Mouse (Mus musculus): ENCODE data around the gene Hoxd9.

The Hoxd9 gene

DNA sequence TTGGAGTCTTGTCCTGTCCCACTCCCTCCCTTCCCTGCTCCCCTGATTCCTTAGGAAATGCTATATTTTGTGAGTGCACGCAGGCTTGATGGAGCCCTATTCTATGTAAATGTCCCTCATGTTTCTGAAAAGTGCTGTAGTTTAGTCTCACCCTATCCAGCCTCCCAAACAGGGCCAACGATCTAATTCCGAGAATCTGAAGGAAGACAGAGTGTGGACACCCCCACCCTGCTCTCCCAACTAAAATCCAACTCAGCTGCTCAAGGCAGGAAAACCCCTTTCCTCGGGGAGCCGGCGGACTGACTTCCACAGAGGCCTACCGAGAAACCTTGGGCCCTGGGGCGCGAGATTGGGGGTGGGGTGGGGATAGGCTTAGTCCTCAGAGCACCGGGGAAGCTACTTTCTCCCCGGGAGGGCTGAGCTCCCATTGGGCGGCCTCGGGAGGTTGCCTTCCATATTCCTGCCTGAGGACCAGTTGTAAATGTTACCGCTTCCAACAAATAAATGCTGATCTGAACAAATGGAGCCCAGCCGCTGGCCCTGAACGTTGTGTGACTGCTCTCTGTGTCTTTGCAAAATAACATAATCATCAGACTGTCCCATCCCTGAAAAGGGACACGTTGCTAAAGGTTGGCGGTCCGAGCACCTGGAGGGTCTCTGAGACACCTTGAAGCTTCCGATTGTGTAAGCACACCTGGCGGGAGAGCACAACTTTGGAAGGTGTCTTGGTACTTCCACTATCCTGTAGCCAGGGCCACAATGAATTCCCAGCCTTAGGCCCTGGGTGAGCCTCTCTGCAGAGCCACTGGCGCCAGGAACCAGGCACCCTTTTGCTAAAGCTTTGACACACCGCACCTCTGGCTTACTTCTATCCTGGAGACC is 2.4 kb downstream of the Hoxd9 start:
- DNase-seq: no peak

DNA sequence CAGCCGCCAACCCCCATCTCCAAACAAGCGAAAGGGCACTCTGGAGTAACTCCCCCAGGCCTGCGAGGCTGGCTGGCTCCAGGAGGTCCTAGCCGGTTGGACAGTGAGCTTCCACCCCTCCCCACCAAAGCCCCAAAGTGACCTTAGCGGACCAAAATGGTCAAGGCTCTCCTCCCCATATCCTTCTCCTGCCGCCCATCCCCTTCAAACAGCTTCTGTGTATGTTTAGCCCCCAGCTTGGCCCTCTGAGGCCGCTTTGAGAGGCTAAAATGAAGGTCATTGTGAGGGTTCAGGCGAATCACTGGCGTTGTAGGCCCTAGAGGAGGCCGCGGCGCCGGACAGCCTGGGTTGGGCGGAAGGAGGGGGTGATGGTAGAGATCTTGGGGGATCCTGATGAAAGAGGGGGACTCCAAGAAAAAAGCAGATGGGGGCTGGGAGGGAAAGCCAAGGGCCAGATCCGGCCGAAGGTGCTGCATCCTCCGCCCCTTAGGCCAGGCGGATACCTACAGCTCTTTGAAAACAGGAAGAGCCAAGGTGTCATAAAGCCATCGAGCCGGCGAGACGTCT is 3.1 kb downstream of the Hoxd9 start:
- no peak for DNase-seq

DNA sequence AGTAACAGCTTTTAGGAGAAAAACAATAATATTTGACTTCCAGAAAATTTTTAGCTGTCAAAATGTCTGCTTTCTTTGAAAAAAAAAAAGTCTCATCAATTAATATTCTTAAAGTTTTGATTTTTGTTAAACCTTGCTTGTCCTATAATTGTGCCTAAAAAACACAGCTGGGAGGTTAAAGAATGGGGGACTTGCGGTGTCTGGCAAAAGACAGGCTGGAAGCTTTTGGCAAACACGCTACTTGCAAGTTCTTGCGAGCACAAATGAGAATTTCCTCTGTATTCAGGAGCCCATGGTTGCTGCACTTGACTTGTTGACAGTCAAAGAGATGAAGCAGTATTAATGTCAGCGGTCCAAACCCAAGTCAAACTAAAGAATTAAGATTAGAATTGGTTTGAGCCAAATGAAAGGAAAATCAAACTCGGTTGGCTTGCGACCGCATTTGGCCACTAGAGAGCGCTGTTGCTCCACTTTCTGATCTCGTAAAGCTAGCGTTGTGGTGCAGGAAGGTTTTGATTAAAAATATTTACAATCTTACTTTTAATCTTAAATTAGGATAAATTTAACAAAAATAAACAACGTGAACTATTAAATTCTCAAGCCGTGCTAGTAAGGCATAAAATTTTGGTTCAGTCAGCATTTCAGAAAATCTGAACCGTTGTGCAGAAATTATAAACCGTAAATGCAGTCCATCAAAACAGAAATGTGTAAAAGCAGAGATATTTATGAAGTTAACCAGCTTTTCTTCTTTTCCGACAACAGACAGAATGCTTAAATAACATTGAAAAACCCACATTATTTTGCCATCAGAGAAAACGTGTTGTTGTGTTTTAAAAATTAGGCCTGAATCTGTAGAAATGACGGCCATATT is 4.7 kb downstream of the Hoxd9 start:
- DNase-seq: peak in 1 of 2 experiments; percentile 66

DNA sequence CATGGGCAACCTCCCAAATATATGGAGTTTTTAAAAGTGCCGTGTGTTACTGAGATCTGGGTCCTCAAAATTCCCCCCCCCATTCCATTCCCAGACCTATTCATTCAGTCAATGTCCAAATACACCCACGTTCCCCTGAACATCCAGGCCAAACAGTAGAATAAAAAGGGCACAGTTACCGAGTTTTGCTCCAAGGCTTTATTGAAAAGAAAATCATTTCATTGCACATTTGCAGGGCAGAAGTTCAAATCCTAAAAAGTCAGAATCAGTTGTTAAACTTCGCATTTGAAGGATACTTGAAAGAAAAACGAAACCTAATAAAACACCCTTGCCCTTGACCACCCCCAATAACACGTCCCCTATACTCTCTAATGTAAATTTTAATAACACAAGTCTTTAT is 5.3 kb downstream of the Hoxd9 start:
- DNase-seq: no peak

DNA sequence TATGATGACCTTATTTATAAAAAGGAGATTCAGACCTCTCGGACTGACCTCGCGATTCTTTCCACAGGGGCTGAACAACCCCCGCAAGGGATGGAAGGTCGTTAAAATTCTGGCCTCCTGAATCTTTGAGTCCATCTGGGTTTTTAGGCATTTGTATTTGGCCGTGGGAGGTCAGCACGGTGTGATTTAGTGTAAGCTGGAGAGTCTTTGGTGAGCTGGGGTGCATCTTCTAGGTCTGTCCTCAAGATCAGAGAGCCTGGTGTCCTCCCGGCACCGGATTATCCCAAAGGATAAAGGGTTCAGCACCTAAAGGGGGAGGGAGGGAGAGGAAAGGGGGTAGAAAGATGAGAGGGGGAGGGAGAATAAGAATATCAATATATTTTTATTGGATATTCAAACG is 5.8 kb downstream of the Hoxd9 start:
- no peak for DNase-seq

DNA sequence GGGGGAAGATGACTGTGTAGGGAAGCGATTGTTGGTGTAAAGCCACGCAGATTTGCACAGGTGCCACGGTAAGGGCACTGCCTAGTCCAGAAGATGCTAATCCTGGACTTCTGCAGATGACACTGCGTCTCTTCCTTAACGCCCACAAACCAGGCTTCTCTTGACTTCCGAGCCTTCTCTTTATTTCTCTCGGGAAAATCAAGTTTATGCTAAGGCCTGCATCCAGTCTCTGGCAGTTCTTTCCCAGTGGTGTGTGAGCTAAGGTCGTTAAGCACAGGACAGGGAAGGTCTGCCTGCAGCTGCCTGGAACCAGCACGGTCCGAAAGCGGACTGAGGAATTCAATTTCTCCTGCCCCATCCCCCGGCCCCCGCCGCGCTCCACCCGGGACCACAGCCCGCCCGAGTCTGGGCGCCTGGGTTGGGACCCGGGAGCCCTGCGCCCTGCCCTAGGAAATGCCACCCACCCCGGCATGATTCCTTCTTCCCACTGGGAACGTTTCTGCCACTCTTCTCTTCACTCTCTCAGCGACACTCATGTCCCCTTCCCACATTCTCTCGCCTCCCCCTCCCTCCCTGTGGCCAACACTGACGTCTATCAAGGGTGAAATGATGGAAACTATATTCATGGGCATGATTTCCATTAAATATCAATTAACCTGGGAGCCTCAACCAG is 6.3 kb downstream of the Hoxd9 start:
- no peak for DNase-seq

DNA sequence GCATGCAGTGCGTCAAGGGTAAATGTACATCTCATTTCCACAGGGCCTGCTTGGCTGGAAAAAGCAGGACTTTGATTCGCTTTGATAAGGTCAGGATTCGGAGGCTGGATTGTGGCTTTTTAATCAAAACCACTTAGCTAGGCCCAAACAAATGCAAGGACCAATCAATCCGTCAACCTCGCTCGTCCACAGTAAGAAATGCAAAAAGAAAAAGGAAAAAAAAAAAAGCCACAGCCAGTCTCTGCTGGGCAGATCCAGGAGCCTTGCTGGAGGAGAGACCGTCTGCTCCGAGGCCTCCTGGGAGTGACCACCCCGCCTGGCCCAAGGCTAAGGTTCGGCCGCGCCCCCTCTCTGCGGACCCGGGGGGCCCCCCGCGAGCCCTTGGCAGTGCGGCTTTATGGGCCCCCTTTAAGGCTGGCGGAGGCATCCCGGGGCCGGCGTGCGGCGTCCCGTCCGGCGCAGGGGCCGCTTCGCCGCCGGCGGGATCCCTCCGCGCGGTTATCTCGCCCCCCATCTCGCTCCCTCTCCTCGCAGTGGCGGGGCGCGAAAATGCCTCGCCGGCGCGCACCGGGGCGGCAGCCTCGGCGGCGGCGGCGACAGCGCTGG is 7.0 kb downstream of the Hoxd9 start, which contains the start of gene Hoxd8:
Gene Hoxd8 (plus strand): TSS at position 223 of the 606 bp plus-strand sequence.
- DNase-seq: no peak

DNA sequence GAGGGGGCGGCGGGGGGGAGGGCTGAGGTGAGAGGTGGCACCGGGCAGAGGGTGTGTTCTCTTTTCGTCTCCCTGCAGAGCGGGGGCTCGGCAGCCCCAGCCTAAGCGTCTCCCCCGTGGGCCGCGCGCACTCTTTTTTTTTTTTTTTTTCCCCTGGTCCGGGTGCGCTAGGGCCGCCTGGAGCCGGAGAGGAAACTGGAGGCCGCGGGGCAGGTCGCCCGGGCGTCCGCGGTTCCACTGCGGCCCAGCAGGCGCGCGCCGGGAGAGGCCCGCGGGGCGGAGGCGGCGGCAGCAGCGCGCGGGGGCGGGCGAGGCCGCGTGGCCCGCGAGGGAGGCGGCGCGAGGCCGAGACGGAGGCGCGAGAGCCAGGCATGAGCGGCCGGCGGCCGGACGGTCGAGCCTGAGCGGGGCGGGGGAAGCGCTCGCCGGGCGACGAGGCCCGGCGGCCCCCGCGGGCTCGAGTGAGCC is 7.5 kb downstream of the Hoxd9 start:
- DNase-seq: no peak

DNA sequence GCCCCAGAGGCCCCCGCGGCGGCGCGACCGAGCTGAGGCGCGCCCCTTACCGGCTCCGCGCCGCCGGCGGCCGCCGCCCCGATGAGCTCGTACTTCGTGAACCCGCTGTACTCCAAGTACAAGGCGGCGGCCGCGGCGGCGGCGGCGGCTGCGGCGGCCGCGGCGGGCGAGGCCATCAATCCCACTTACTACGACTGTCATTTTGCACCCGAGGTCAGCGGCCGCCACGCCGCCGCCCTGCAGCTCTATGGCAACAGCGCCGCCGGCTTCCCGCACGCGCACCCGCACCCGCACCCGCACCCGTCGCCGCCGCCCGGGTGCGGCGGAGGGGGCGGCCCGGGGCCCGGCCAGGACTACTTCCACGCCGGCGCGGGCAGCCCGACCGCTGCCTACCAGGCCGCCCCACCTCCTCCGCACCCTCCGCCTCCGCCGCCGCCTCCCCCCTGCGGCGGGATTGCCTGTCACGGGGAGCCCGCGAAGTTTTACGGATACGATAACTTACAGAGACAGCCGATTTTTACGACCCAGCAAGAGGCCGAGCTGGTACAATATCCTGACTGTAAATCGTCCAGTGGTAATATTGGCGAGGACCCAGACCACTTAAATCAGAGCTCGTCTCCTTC is 8.1 kb downstream of the Hoxd9 start:
- no peak for DNase-seq

DNA sequence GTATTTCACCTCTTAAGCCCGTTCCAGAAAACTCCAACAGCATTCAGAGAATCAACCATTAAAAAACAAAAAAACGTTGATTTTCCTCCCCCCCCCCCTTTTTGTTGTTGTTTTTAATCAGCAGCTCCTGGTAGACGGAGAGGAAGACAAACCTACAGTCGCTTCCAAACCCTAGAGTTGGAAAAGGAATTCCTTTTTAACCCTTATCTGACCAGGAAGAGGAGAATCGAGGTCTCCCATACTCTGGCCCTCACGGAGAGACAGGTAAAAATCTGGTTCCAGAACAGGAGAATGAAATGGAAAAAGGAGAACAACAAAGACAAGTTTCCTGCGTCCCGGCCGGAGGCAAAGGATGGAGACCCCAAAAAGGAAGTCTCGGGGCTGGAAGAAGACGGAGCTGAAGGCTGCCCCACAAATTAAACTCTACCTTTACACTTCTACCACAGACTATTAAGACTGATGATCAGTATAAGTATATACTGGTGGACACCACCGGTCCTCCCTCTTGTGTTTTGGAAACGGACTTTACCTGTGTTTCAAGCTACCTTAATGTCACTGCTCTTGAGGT is 8.9 kb downstream of the Hoxd9 start:
- no peak for DNase-seq

DNA sequence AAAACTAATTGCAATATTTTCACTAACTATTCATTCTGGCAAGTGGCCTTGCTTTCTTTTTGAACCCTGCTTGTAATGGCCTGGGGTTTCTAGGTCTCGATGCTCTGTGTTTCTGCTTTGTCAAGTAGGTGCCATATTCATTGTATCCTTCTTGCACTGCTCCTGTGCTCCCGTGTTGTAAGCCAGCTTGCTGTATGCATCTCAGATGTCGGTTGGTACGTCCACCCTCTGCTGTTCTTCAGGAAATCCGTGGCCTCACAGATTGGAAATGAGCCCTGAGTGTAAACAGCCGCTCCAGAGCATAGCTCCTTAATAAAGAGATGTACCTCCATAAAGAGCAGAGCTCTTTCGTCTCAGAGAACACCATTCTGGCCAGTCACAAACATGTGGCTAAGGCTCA is 10.1 kb downstream of the Hoxd9 start:
- DNase-seq: no peak

DNA sequence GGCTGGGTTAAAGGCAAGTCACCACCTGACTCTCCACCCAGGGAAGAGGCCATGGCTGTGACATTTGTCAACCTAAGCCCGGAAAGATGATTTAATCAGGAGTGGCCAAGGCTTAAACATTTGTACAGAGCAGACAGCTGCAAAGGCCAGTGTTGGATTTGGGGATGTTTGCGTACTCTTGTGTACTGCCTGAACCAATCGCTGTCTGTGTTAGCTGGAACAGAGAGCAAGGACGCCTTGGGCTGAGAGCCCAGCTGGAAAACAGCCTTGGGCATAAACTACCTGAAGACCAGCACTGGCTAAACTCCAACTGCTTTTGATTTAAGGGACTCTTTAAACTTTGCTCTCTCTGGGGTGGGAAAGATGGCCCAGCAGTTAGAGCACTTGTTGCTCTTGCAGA is 11.1 kb downstream of the Hoxd9 start:
- DNase-seq: no peak

DNA sequence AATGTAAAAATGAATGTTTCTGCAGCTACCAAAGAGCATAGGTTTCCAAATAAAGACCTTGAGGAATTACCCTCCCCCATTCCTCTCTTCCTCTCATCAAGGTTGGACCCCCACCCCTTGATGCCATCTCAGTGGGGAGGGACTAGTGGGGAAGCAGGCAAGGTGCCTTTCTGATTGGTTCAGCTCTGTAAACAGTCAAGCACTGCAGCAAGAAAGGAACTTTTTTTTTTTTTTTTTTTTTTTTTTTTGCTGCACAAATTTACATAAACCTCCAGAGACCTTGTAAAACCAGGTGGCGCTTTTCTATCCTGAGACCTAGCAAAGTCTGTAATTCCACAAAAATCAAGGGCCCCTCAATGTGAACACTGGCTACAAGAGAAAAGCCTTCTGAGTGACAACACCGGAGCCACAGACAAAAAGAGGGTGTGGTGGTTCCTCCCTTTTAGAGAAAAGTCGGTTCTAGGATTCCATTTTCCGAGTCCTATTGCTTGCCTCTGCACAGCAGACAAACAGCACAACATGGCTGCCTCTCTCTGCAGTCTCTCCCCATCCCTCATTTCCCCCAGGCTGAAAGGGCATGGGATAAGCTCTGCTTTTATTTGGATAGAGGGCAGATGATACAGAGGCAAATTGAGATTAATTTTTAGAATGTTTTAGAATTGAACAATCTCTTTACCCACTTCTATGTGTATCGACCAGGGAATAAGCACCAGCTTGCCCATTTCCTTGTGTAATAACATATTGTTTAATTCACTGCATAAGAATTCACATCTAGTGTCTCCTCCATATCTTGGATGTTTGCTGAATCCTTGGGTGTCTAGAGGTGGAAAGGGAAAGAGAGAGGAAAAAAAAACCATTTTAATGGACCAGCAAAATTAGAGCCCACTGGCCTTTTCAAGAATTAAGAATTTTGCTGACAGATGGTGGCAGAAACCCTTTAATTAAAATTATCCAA is 12.2 kb downstream of the Hoxd9 start:
- DNase-seq: no peak

DNA sequence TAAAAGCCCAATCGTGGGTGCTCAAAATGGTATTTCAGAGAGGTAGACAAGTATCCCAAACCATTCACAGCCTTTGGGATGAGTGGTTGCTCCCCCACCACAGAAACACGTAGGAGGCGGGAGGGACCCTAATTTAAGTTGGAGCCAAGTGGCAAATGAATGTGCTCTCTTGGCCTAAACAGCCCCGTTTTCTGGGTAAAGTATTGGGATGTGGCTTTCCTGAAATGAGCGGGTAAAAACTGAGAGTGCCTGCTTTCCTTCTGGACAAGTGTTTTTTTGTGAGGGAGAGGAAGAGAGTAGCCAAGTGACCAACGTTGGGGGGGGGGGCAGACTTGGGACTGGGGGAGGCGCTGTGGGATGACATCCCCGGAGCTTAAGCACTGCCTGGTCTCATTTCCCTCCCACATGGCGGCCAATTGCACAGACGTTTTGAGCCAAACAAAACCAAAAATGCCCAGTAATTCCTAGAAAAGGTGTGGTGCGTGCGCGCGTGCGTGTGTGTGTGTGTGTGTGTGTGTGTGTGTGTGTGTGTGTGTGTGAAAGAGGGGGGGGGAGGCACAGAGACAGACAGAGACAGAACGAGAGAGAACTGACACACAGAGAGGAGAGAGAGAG is 13.5 kb downstream of the Hoxd9 start:
- no peak for DNase-seq

DNA sequence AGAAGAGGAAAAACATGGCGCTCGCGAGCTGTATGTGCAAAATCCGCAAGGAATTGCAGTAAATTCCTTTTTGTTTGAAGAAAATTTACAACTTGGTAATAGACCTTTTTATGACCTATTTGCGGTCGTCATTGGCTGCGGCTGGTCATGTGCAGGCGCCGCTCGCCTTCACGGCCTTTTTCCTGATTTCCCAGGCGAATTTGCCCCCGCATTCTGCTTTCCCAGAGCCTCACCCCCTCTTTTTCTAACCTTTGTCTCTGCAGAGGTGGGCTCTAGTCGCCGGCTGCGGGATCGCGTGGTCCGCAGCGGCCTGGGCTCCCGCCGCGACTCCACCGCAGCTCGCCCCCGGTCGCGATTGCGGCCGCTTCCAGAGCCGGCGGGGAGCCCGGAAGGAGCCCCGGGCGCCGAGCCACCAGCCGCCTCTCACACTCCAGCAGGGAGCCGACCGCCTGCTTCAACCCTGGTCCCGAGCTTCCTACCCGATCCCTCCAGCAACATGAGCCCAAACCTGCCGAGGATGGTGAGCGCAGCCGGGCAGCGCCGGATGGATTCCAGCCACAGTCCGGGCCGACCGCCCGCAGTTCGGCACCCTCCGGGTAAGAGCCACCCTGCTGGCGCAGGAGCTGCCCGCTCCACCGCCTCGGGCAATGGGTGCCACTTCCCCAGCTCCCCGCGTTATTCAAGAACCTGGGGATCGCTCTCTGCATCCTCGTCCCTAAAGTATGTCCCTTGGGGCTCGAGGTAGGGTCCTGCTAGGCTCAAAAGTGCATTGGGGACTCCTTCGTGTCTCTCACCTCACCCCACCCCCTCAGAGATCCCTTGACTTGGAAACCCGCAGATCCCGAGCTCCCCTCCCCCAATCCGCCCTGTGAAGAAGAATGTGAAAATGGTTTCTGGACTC is 14.4 kb downstream of the Hoxd9 start, which contains the start of the genes Hoxd3 and Hoxd4:
Gene Hoxd3 (plus strand): TSS at position 207 of the 901 bp plus-strand sequence.
Gene Hoxd4 (plus strand): TSS at position 209 of the 901 bp plus-strand sequence.
- DNase-seq: no peak

DNA sequence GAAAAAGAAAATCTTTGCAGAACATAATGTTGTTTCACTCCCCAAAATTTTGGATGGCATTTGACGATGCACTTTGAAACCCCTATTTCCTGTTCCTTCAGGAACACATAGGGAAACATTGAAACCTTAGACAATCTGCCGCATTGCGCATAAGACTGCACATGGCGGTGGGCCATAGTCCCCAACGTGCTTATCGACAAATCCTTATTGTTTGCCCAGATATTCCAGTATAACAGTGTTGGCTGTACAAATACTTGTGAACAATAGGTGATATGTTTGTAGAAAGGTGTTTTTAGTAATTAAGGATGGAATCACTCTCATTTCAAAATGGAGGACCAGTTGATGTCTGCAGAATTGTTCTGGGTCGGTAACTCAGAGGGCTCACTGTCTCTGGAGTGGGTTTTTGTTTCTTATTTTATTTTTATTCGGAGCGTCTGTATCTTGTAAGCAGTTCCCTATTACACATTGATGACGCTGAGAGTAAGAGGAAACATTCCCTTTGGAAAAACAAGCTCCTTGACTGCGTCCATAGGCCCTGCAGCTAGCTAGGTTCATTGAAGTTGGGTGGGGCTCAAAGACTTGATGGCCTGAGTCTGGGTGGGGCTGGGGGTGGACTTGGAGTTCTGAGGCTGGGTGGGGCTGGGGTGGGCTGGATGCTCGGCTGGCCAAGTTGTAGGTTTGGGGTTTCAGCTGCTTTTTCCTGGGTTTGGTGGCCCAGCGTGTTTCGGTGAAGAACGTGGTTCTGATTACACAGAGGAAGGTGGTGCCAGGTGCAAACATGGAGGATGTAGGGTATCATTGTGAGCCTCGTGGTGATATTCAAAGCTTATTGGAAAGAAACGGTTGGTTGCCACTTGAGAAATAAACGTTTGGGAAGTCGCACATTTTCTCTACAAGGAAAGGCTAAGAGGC is 16.0 kb downstream of the Hoxd9 start:
- no peak for DNase-seq

DNA sequence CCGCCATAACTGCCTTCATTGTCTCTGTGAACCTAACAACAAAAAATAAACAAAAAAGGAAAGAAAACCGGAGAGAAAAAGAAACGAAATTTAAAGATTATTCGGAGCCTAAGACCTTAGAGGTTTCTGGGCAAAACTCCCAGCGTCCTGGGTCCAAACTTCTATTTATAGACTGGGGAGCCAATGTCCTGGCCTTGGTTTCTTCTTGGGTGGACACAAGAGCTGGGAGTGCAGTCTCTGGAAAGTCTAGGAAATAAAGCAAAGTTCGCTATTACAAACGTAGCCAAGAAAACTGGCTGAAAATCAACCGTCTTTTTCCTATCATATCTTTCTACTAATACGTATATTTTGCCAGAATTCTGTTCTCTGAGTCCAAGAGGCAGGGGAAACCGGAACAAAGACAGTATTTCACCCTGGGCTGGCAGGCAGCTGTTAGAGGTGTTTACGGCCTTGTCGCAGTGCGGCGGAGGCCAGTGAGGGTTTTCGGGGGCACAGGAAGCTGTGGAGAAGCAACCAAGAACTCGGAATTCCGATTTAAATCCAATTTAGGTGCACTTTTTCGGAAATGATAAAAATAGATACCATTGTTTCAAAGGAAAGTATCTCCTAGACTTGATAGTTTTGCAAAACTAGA is 16.7 kb downstream of the Hoxd9 start:
- DNase-seq: no peak
